Mouse (Mus musculus) lung, embryonic 14.5 days (tissue): ENCODE measurements around the gene Spag17. TPM values are rescaled to one million over a fixed set of nuclear protein-coding genes. Genes with fewer than 3 reads are reported as not detected.

Source experiments
- ATAC-seq: fragments of 200-750 bp; cut with Nextera tagmentation; 2 replicates; pipeline ENCODE4 v1.8.0; 2017; ENCODE audit warnings: mild to moderate bottlenecking, moderate TSS enrichment, moderate library complexity; ENCODE audit not compliant: insufficient read depth
- DNase-seq: peaks from one replicate; pipeline ENCODE4 v3.0.0-alpha.2; 2015
- H3K27ac ChIP-seq: fragments of 300-500 bp; sonication (generic); 2 replicates; pipeline ENCODE4 v1.5.1; 2014; ENCODE audit warnings: low read depth, mild to moderate bottlenecking, moderate library complexity
- H3K27me3 ChIP-seq: fragments of 300-500 bp; sonication (generic); 2 replicates; pipeline ENCODE4 v1.6.1; 2014; ENCODE audit warnings: low read length, control low read depth; ENCODE audit not compliant: insufficient read depth
- H3K36me3 ChIP-seq: fragments of 300-500 bp; sonication (generic); 2 replicates; pipeline ENCODE4 v1.6.1; 2014; ENCODE audit warnings: control low read depth; ENCODE audit not compliant: insufficient read depth
- H3K4me1 ChIP-seq: fragments of 300-500 bp; sonication (generic); 2 replicates; pipeline ENCODE4 v1.6.1; 2014; ENCODE audit warnings: antibody characterized with exemption, control low read depth; ENCODE audit not compliant: insufficient read depth
- H3K4me2 ChIP-seq: fragments of 300-500 bp; sonication (generic); 2 replicates; pipeline ENCODE4 v1.6.1; 2014; ENCODE audit warnings: mild to moderate bottlenecking
- H3K4me3 ChIP-seq: fragments of 300-500 bp; sonication (generic); 2 replicates; pipeline ENCODE4 v1.5.1; 2014; ENCODE audit warnings: low read depth, low read length
- H3K9ac ChIP-seq: fragments of 300-500 bp; sonication (generic); 2 replicates; pipeline ENCODE4 v1.6.1; 2014
- H3K9me3 ChIP-seq: fragments of 300-500 bp; sonication (generic); 2 replicates; pipeline ENCODE4 v1.6.1; 2016; ENCODE audit warnings: low read depth, low read length, control low read depth
- CTCF ChIP-seq: IDR thresholded peaks from 2 replicates; pipeline ENCODE4 v1.5.1; 2016; ENCODE audit warnings: antibody characterized with exemption, low read depth
- WGBS: fragments of 180-500 bp; shearing (Covaris S2); extraction: QIAGEN DNeasy Blood & Tissue Kit; methylation state at CpG from one replicate; pipeline ENCODE4 v1.1.7; 2014; 5-methylcytosine and 5-hydroxymethylcytosine counted together
- polyA plus RNA-seq: library from polyadenylated mRNA; unstranded; fragments of >200 nt; fragmentation: Nextera tagmentation; extraction: Ambion mirVana; gene quantifications from 2 replicates; pipeline ENCODE4 v1.2.1, GENCODE M21; 2014

The Spag17 gene
- polyA plus RNA-seq, 1 experiment from 2014 or later = 1.9 TPM

GRCm38 (mm10) chr3:100162315-100163105, 277.3 kb downstream of the Spag17 start, which contains the start of the genes Gdap2 and Wdr3:
Gdap2 (plus strand) TSS chr3:100162381.
Wdr3 (minus strand) TSS chr3:100162407.
- Histone ChIP-seq H3K9ac (peak within 1 kb of the TSS; percentile 75), H3K4me2 (peak within 1 kb of the TSS; percentile 84), H3K9me3 (no peaks in the 10 kb centered on the region), H3K27ac (peak within 1 kb of the TSS; percentile 87), H3K4me3 (peak within 1 kb of the TSS; percentile 78), H3K27me3 (no peaks in the 10 kb centered on the region), H3K4me1 (peaks cover 4% of the 10 kb centered on the region), H3K36me3 (peaks cover 20% of the 10 kb centered on the region)
- DNase-seq (peak; percentile 99), ATAC-seq (peak; percentile 99)
- under 1% methylated on average over 55 of the region's 55 CpGs for WGBS
- no peak for TF ChIP-seq CTCF

GRCm38 (mm10) chr3:100163556-100163955, 278.4 kb downstream of the Spag17 start:
- H3K27me3 ChIP-seq = no peaks in the 10 kb centered on the region
- no peak for TF ChIP-seq CTCF
- H3K4me2 ChIP-seq = no peak overlapping the region
- H3K36me3 ChIP-seq = peaks cover 16% of the 10 kb centered on the region
- 87% methylated on average over 2 of the region's 2 CpGs for WGBS
- no peak overlapping the region for H3K27ac ChIP-seq
- no peak for DNase-seq
- no peak for ATAC-seq
- peaks cover 4% of the 10 kb centered on the region for H3K4me1 ChIP-seq
- no peaks in the 10 kb centered on the region for H3K9me3 ChIP-seq
- H3K9ac ChIP-seq = no peak overlapping the region
- H3K4me3 ChIP-seq = no peak overlapping the region

GRCm38 (mm10) chr3:100164991-100165390, 279.8 kb downstream of the Spag17 start:
- H3K27ac ChIP-seq = no peak overlapping the region
- DNase-seq = no peak
- H3K4me3 ChIP-seq = no peak overlapping the region

GRCm38 (mm10) chr3:100176031-100176430, 290.8 kb downstream of the Spag17 start:
- Histone ChIP-seq H3K4me3 (no peak overlapping the region), H3K4me2 (no peak overlapping the region), H3K9ac (no peak overlapping the region), H3K4me1 (no peaks in the 10 kb centered on the region), H3K9me3 (no peaks in the 10 kb centered on the region), H3K27ac (no peak overlapping the region), H3K27me3 (no peaks in the 10 kb centered on the region), H3K36me3 (peaks cover 49% of the 10 kb centered on the region; the same call in 1 of the 2 replicates)
- DNase-seq = no peak
- ATAC-seq = no peak
- no peak for TF ChIP-seq CTCF
- WGBS = 85% methylated on average over 2 of the region's 2 CpGs

More at GRCm38 (mm10) chr3:100164991-100165390, 279.8 kb downstream of the Spag17 start:
- ATAC-seq = no peak
- TF ChIP-seq CTCF = no peak
- H3K9ac ChIP-seq = no peak overlapping the region
- H3K9me3 ChIP-seq = no peaks in the 10 kb centered on the region
- H3K36me3 ChIP-seq = peaks cover 5% of the 10 kb centered on the region; the same call in 1 of the 2 replicates
- H3K27me3 ChIP-seq = no peaks in the 10 kb centered on the region
- peaks cover 4% of the 10 kb centered on the region for H3K4me1 ChIP-seq
- H3K4me2 ChIP-seq = no peak overlapping the region

- peaks cover 35% of the 10 kb centered on the region; the same call in 1 of the 2 replicates for H3K36me3 ChIP-seq
- no peaks in the 10 kb centered on the region for H3K4me1 ChIP-seq
- no peak overlapping the region for H3K4me3 ChIP-seq
- no peak for TF ChIP-seq CTCF
- no peak for ATAC-seq
- DNase-seq = no peak
- no peaks in the 10 kb centered on the region for H3K27me3 ChIP-seq
- no peaks in the 10 kb centered on the region for H3K9me3 ChIP-seq
- WGBS = 40% methylated on average over 3 of the region's 3 CpGs
- no peak overlapping the region for H3K4me2 ChIP-seq
- no peak overlapping the region for H3K9ac ChIP-seq
- no peak overlapping the region for H3K27ac ChIP-seq
Observed at GRCm38 (mm10) chr3:100180471-100180870, 295.3 kb downstream of the Spag17 start.

- Histone ChIP-seq H3K4me1 (no peaks in the 10 kb centered on the region), H3K4me2 (no peak overlapping the region), H3K36me3 (peaks cover 4% of the 10 kb centered on the region; the same call in 1 of the 2 replicates), H3K4me3 (no peak overlapping the region), H3K27ac (no peak overlapping the region), H3K9ac (no peak overlapping the region), H3K9me3 (no peaks in the 10 kb centered on the region), H3K27me3 (no peaks in the 10 kb centered on the region)
- 40% methylated on average over 1 of the region's 1 CpGs for WGBS
- peak; percentile 63; the same call in 1 of the 2 replicates for ATAC-seq
- TF ChIP-seq CTCF = peak; percentile 77
- peak; percentile 90 for DNase-seq
Observed at GRCm38 (mm10) chr3:100189444-100189843, 304.2 kb downstream of the Spag17 start.

GRCm38 (mm10) chr3:100189861-100190260, 304.7 kb downstream of the Spag17 start:
- H3K9me3 ChIP-seq = no peaks in the 10 kb centered on the region
- no peak overlapping the region for H3K9ac ChIP-seq
- no peak for DNase-seq
- 85% methylated on average over 11 of the region's 11 CpGs for WGBS
- no peak overlapping the region for H3K4me2 ChIP-seq
- H3K27ac ChIP-seq = no peak overlapping the region
- no peak for ATAC-seq
- no peak for TF ChIP-seq CTCF
- no peaks in the 10 kb centered on the region for H3K4me1 ChIP-seq
- peaks cover 7% of the 10 kb centered on the region for H3K36me3 ChIP-seq
- H3K4me3 ChIP-seq = no peak overlapping the region
- H3K27me3 ChIP-seq = no peaks in the 10 kb centered on the region
